In genomic region chr13:98028711-98029250, GRCm38 (mm10) we compare ENCODE assay signal across 14 mouse cellular contexts.
DNase-seq lines count a peak whose midpoint lies in the region; ATAC-seq lines count a peak whose summit lies in the region.
"Had no signal": no experiment of that assay in that cellular context is flagged by ENCODE, and none has a peak within 500 bp of the region (broad histone marks: within the 10 kb centered on the region; RNA-seq: fewer than 3 reads in every experiment).

No protein-coding gene starts in this region.

- peak; percentile 91 for DNase-seq in heart, adult 11 months
- DNase-seq in R1 (ENCODE audit: low read depth, low spot score) = peak; percentile 70
- peak; percentile 36 for DNase-seq in embryonic facial prominence, embryonic 11.5 days (ENCODE audit: low spot score)
- DNase-seq in layer of hippocampus, adult 9-11 months = no peak
- DNase-seq in thymus, postnatal 0 days (ENCODE audit: low spot score) = no peak
- DNase-seq in ovary, adult 18-20 months (ENCODE audit: low spot score) = no peak
- DNase-seq: gastrocnemius, postnatal 10 days; kidney, postnatal 4 days; lung, postnatal 10 days; right cerebral cortex, postnatal 4 days had no signal

- no peaks in the 10 kb centered on the region for H3K36me3 ChIP-seq in heart, embryonic 11.5 days (ENCODE audit: control insufficient read depth, insufficient read depth, low read length)
- H3K36me3 ChIP-seq in embryonic facial prominence, embryonic 11.5 days (replicated peaks; ENCODE audit: control insufficient read depth, insufficient read depth, low read depth, low read length) = no peaks in the 10 kb centered on the region
- no peaks in the 10 kb centered on the region for H3K36me3 ChIP-seq in midbrain, embryonic 15.5 days (replicated peaks)
- H3K36me3 ChIP-seq: midbrain, embryonic 12.5 days had no signal

- no peak overlapping the region for H3K27ac ChIP-seq in heart, embryonic 11.5 days (ENCODE audit: low read depth, low read length)
- no peak overlapping the region for H3K27ac ChIP-seq in embryonic facial prominence, embryonic 11.5 days (replicated peaks; ENCODE audit: low read depth, low read length)
- H3K27ac ChIP-seq in midbrain, embryonic 15.5 days = no peak overlapping the region
- H3K27ac ChIP-seq: left cerebral cortex, adult 2 months; midbrain, embryonic 12.5 days had no signal

- 32% methylated on average over 6 of the region's 6 CpGs for whole genome bisulfite sequencing in heart, embryonic 11.5 days (ENCODE audit: insufficient replicate concordance)
- WGBS in embryonic facial prominence, embryonic 11.5 days = 34% methylated on average over 6 of the region's 6 CpGs
- 23% methylated on average over 6 of the region's 6 CpGs for WGBS in midbrain, embryonic 15.5 days

- H3K4me3 ChIP-seq in heart, embryonic 11.5 days (ENCODE audit: low read depth, low read length) = no peak overlapping the region
- no peak overlapping the region for H3K4me3 ChIP-seq in embryonic facial prominence, embryonic 11.5 days (ENCODE audit: low read depth, low read length)
- H3K4me3 ChIP-seq in midbrain, embryonic 15.5 days = no peak overlapping the region
- H3K4me3 ChIP-seq: left cerebral cortex, adult 2 months; midbrain, embryonic 12.5 days had no signal

- no peak overlapping the region for H3K4me2 ChIP-seq in heart, embryonic 11.5 days
- H3K4me2 ChIP-seq in embryonic facial prominence, embryonic 11.5 days (ENCODE audit: low read depth, low read length) = no peak overlapping the region
- no peak overlapping the region for H3K4me2 ChIP-seq in midbrain, embryonic 15.5 days
- H3K4me2 ChIP-seq: midbrain, embryonic 12.5 days had no signal

- no peaks in the 10 kb centered on the region; the same call in none of the 2 replicates for H3K4me1 ChIP-seq in heart, embryonic 11.5 days (ENCODE audit: control insufficient read depth, insufficient read depth, low read length)
- no peaks in the 10 kb centered on the region for H3K4me1 ChIP-seq in embryonic facial prominence, embryonic 11.5 days (ENCODE audit: control insufficient read depth, insufficient read depth, low read length)
- peaks cover 16% of the 10 kb centered on the region for H3K4me1 ChIP-seq in midbrain, embryonic 15.5 days

- no peak overlapping the region for H3K9ac ChIP-seq in heart, embryonic 11.5 days (ENCODE audit: low read depth, low read length)
- no peak overlapping the region for H3K9ac ChIP-seq in embryonic facial prominence, embryonic 11.5 days (replicated peaks; ENCODE audit: low read length)
- H3K9ac ChIP-seq in midbrain, embryonic 15.5 days = no peak overlapping the region
- H3K9ac ChIP-seq: midbrain, embryonic 12.5 days had no signal

- H3K9me3 ChIP-seq in heart, embryonic 11.5 days (replicated peaks; ENCODE audit: control insufficient read depth, low read length) = no peaks in the 10 kb centered on the region
- H3K9me3 ChIP-seq in embryonic facial prominence, embryonic 11.5 days (replicated peaks; ENCODE audit: control insufficient read depth, low read length) = no peaks in the 10 kb centered on the region
- no peaks in the 10 kb centered on the region for H3K9me3 ChIP-seq in midbrain, embryonic 15.5 days
- H3K9me3 ChIP-seq: midbrain, embryonic 12.5 days had no signal

- H3K27me3 ChIP-seq in heart, embryonic 11.5 days (ENCODE audit: control insufficient read depth, insufficient read depth, low read length) = no peaks in the 10 kb centered on the region
- no peaks in the 10 kb centered on the region for H3K27me3 ChIP-seq in embryonic facial prominence, embryonic 11.5 days (ENCODE audit: control insufficient read depth, insufficient read depth, low read length)
- H3K27me3 ChIP-seq in midbrain, embryonic 15.5 days (replicated peaks) = no peaks in the 10 kb centered on the region

- ATAC-seq in heart, embryonic 11.5 days (replicated peaks; ENCODE audit: insufficient number of reproducible peaks, low FRiP score, low TSS enrichment) = no peak
- no peak for ATAC-seq in embryonic facial prominence, embryonic 11.5 days (replicated peaks; ENCODE audit: insufficient number of reproducible peaks, low FRiP score, low TSS enrichment, low read depth)
- ATAC-seq in midbrain, embryonic 15.5 days (replicated peaks) = peak; percentile 67

Comparison
In these comparisons a context has a peak if more than half of its experiments do, and no peak if none do; other contexts are left out.
1. DNase-seq: peak in heart, adult 11 months (single experiment), R1 (single experiment) and embryonic facial prominence, embryonic 11.5 days (single experiment); none in layer of hippocampus, adult 9-11 months (single experiment), thymus, postnatal 0 days (single experiment) and ovary, adult 18-20 months (single experiment).